In genomic region chr5:30863852-30864251, GRCm38 (mm10) we compare ENCODE assay signal across 9 mouse cellular contexts. TPM values are rescaled to one million over a fixed set of nuclear protein-coding genes. Genes with fewer than 3 reads are reported as not detected.
A peak's percentile ranks its signal among the peaks of the same experiment; 100 is the strongest.
DNase-seq lines count a peak whose midpoint lies in the region; ATAC-seq and TF ChIP-seq lines count a peak whose summit lies in the region.
"Had no signal": no experiment of that assay in that cellular context is flagged by ENCODE, and none has a peak within 500 bp of the region (broad histone marks: within the 10 kb centered on the region; RNA-seq: fewer than 3 reads in every experiment).

No protein-coding gene starts in this region.

- intact Hi-C loops in left cerebral cortex, postnatal 14 days (cut with DNase I), result no loop called here

- H3K4me3 ChIP-seq in lung, embryonic 14.5 days (ENCODE audit: low read depth, low read length), result no peak overlapping the region
- no peak overlapping the region for H3K4me3 ChIP-seq in embryonic facial prominence, embryonic 14.5 days (ENCODE audit: low read depth, low read length)
- no peak overlapping the region for H3K4me3 ChIP-seq in myocyte

- 38% methylated on average over 4 of the region's 4 CpGs for WGBS in lung, embryonic 14.5 days
- 34% methylated on average over 4 of the region's 4 CpGs for WGBS in embryonic facial prominence, embryonic 14.5 days

- H3K36me3 ChIP-seq in lung, embryonic 14.5 days (ENCODE audit: insufficient read depth), result 0 out of 2 replicates have a peak, but pooled peaks cover 4% of the 10 kb centered on the region
- peaks cover 30% of the 10 kb centered on the region; the same call in 1 of the 2 replicates for H3K36me3 ChIP-seq in embryonic facial prominence, embryonic 14.5 days (ENCODE audit: control insufficient read depth, insufficient read depth, low read length)
- H3K36me3 ChIP-seq in myocyte (ENCODE audit: control insufficient read depth, insufficient read depth), result no peaks in the 10 kb centered on the region

- no peak overlapping the region for H3K4me2 ChIP-seq in lung, embryonic 14.5 days
- H3K4me2 ChIP-seq in embryonic facial prominence, embryonic 14.5 days (ENCODE audit: low read depth, low read length), result no peak overlapping the region
- H3K4me2 ChIP-seq in myocyte (ENCODE audit: low read depth), result no peak overlapping the region

- ATAC-seq in lung, embryonic 14.5 days (ENCODE audit: insufficient read depth), result peak; percentile 51
- ATAC-seq in embryonic facial prominence, embryonic 14.5 days (ENCODE audit: low read depth), result peak; percentile 30; the same call in 1 of the 2 replicates

- no peak overlapping the region for H3K27ac ChIP-seq in lung, embryonic 14.5 days (ENCODE audit: low read depth)
- no peak overlapping the region for H3K27ac ChIP-seq in embryonic facial prominence, embryonic 14.5 days (replicated peaks; ENCODE audit: low read depth, low read length)

- no peaks in the 10 kb centered on the region for H3K79me2 ChIP-seq in myocyte (ENCODE audit: control insufficient read depth, insufficient read depth)

- H3K4me1 ChIP-seq in lung, embryonic 14.5 days (ENCODE audit: insufficient read depth), result no peaks in the 10 kb centered on the region
- peaks cover 3% of the 10 kb centered on the region; the same call in 1 of the 2 replicates for H3K4me1 ChIP-seq in embryonic facial prominence, embryonic 14.5 days (ENCODE audit: control insufficient read depth, insufficient read depth, low read length)

- DNase-seq in embryo, embryonic 10 days (ENCODE audit: low spot score), result peak; percentile 11
- no peak for DNase-seq in embryo, embryonic 11 days
- peak; percentile 22 for DNase-seq in lung, embryonic 14.5 days
- DNase-seq in lung, postnatal 25 days (ENCODE audit: low spot score), result no peak
- peak; percentile 35 for DNase-seq in embryonic facial prominence, embryonic 14.5 days (ENCODE audit: low spot score)
- no peak for DNase-seq in left cerebral cortex, postnatal 14 days (ENCODE audit: low spot score in 2 of 2)
- DNase-seq in right cerebral cortex, postnatal 36 days (ENCODE audit: low spot score in 2 of 2), result no peak
- DNase-seq: layer of hippocampus, adult 9-11 months had no signal

- TF ChIP-seq POLR2A in myocyte (IDR thresholded peaks at IDR 0.05; ENCODE audit: insufficient read length, low read depth), result no peak

- no peaks in the 10 kb centered on the region for H3K27me3 ChIP-seq in lung, embryonic 14.5 days (ENCODE audit: insufficient read depth, low read length)
- H3K27me3 ChIP-seq in embryonic facial prominence, embryonic 14.5 days (replicated peaks; ENCODE audit: control insufficient read depth, insufficient read depth, low read length), result no peaks in the 10 kb centered on the region
- H3K27me3 ChIP-seq in myocyte (ENCODE audit: control insufficient read depth, insufficient read depth, insufficient read length), result no peaks in the 10 kb centered on the region

- H3ac ChIP-seq in myocyte (ENCODE audit: control insufficient read depth, insufficient read length), result no peak overlapping the region

- H3K9me3 ChIP-seq in lung, embryonic 14.5 days (ENCODE audit: low read depth, low read length), result no peaks in the 10 kb centered on the region
- H3K9me3 ChIP-seq in embryonic facial prominence, embryonic 14.5 days (ENCODE audit: control insufficient read depth, low read length), result no peaks in the 10 kb centered on the region

- no peak overlapping the region for H3K9ac ChIP-seq in lung, embryonic 14.5 days
- H3K9ac ChIP-seq in embryonic facial prominence, embryonic 14.5 days (ENCODE audit: low read depth, low read length), result no peak overlapping the region

- peak; percentile 34 for TF ChIP-seq CTCF in lung, embryonic 14.5 days (IDR thresholded peaks at IDR 0.05; ENCODE audit: low read depth)

TF ChIP-seq in myocyte, 11 proteins besides CTCF, POLR2A, EP300 and RAD21:
- TF ChIP-seq MAX (IDR thresholded peaks at IDR 0.05; ENCODE audit: low read depth), result no peak
- no peak for TF ChIP-seq TCF12 (IDR thresholded peaks at IDR 0.05; ENCODE audit: insufficient read depth, poor library complexity, severe bottlenecking)
- TF ChIP-seq SRF (IDR thresholded peaks at IDR 0.05; ENCODE audit: control insufficient read depth, insufficient read length, low read depth), result no peak
- TF ChIP-seq E2F4 (IDR thresholded peaks at IDR 0.05; ENCODE audit: insufficient read depth), result no peak
- TF ChIP-seq MYOG (IDR thresholded peaks at IDR 0.05; ENCODE audit: control insufficient read depth in 1 of 3, insufficient read depth in 1 of 3, insufficient read length in 2 of 3, low read depth in 2 of 3), result peak in 2 of 3 experiments; percentile 14 to 56
- no peak for TF ChIP-seq USF1 (IDR thresholded peaks at IDR 0.05; ENCODE audit: low read depth)
- TF ChIP-seq MYOD1 (IDR thresholded peaks at IDR 0.05; ENCODE audit: control insufficient read depth in 1 of 3, insufficient read length in 2 of 3, low read depth in 2 of 3), result peak in 1 of 3 experiments; percentile 58
TF ChIP-seq in myocyte: peak in this region for 2.

RNA-seq across cellular contexts. Expression of gene Tmem214, which starts 4.0 kb away (rescaled TPM):
- polyA plus RNA-seq in lung, embryonic 14.5 days (2014; fragmentation: Nextera tagmentation; extraction: Ambion mirVana), result 72.3 and 72.5 TPM in 2 replicates
- polyA plus RNA-seq in embryonic facial prominence, embryonic 14.5 days (2014; fragmentation: Nextera tagmentation; extraction: Ambion mirVana), result 77.1 and 77.2 TPM in 2 replicates
- polyA plus RNA-seq in myocyte (2012; fragmentation: generic; extraction: Trizol), result 52.8 TPM
- 10 to 100 TPM; 69.1 to 69.4 TPM for total RNA-seq in left cerebral cortex, postnatal 14 days (2021)

RNA-seq across cellular contexts. Expression of gene Agbl5, which starts 24.6 kb away (rescaled TPM):
- 25.2 and 26.0 TPM in 2 replicates for polyA plus RNA-seq in lung, embryonic 14.5 days (2014; fragmentation: Nextera tagmentation; extraction: Ambion mirVana)
- 17.4 and 22.4 TPM in 2 replicates for polyA plus RNA-seq in embryonic facial prominence, embryonic 14.5 days (2014; fragmentation: Nextera tagmentation; extraction: Ambion mirVana)
- 3.1 TPM for polyA plus RNA-seq in myocyte (2012; fragmentation: generic; extraction: Trizol)
- 10 to 100 TPM; 14.7 to 16.5 TPM for total RNA-seq in left cerebral cortex, postnatal 14 days (2021)

RNA-seq across cellular contexts. Expression of gene Ost4, which starts 43.7 kb away (rescaled TPM):
- 472 and 477 TPM in 2 replicates for polyA plus RNA-seq in lung, embryonic 14.5 days (2014; fragmentation: Nextera tagmentation; extraction: Ambion mirVana)
- 507 and 572 TPM in 2 replicates for polyA plus RNA-seq in embryonic facial prominence, embryonic 14.5 days (2014; fragmentation: Nextera tagmentation; extraction: Ambion mirVana)
- polyA plus RNA-seq in myocyte (2012; fragmentation: generic; extraction: Trizol), result 262 TPM
- 100 to 1,000 TPM in 1 of 2 experiments, 10 to 100 TPM in 1; 96.8 to 101 TPM for total RNA-seq in left cerebral cortex, postnatal 14 days (2021)

RNA-seq across cellular contexts. Expression of gene Emilin1, which starts 49.4 kb away (rescaled TPM):
- 162 and 185 TPM in 2 replicates for polyA plus RNA-seq in lung, embryonic 14.5 days (2014; fragmentation: Nextera tagmentation; extraction: Ambion mirVana)
- 200 and 225 TPM in 2 replicates for polyA plus RNA-seq in embryonic facial prominence, embryonic 14.5 days (2014; fragmentation: Nextera tagmentation; extraction: Ambion mirVana)
- polyA plus RNA-seq in myocyte (2012; fragmentation: generic; extraction: Trizol), result 25.8 TPM
- total RNA-seq in left cerebral cortex, postnatal 14 days (2021), result 1 to 10 TPM; 4.5 to 4.9 TPM

RNA-seq across cellular contexts. Expression of gene Mapre3, which starts 49.4 kb away (rescaled TPM):
- 17.9 and 18.2 TPM in 2 replicates for polyA plus RNA-seq in lung, embryonic 14.5 days (2014; fragmentation: Nextera tagmentation; extraction: Ambion mirVana)
- 31.0 and 37.0 TPM in 2 replicates for polyA plus RNA-seq in embryonic facial prominence, embryonic 14.5 days (2014; fragmentation: Nextera tagmentation; extraction: Ambion mirVana)
- polyA plus RNA-seq in myocyte (2012; fragmentation: generic; extraction: Trizol), result 58.7 TPM
- total RNA-seq in left cerebral cortex, postnatal 14 days (2021), result 100 to 1,000 TPM; 214 to 218 TPM

Comparison
In these comparisons a context has a peak if more than half of its experiments do, and no peak if none do; other contexts are left out.
1. DNase-seq: peak in embryo, embryonic 10 days (single experiment), lung, embryonic 14.5 days (single experiment) and embryonic facial prominence, embryonic 14.5 days (single experiment); none in embryo, embryonic 11 days (single experiment), lung, postnatal 25 days (single experiment), left cerebral cortex, postnatal 14 days (0 of 2) and right cerebral cortex, postnatal 36 days (0 of 2).